Mouse (Mus musculus) hindbrain, embryonic 13.5 days (tissue): ENCODE results near the gene Mtrf1l. TPM values are rescaled to one million over a fixed set of nuclear protein-coding genes. Genes with fewer than 3 reads are reported as not detected.

ENCODE experiments used
- ATAC-seq: fragments of 200-750 bp; cut with Nextera tagmentation; 2 replicates; pipeline ENCODE4 v1.8.0; 2017; ENCODE audit warnings: moderate TSS enrichment; ENCODE audit not compliant: low FRiP score
- H3K27ac ChIP-seq: fragments of 300-500 bp; sonication (generic); 2 replicates; pipeline ENCODE4 v1.5.1; 2015; ENCODE audit warnings: inconsistent platforms, mild to moderate bottlenecking, moderate library complexity
- H3K27me3 ChIP-seq: fragments of 300-500 bp; sonication (generic); 2 replicates; pipeline ENCODE4 v1.6.1; 2015; ENCODE audit warnings: mild to moderate bottlenecking, inconsistent platforms
- H3K36me3 ChIP-seq: fragments of 300-500 bp; sonication (generic); 2 replicates; pipeline ENCODE4 v1.6.1; 2015; ENCODE audit warnings: mild to moderate bottlenecking, inconsistent platforms
- H3K4me1 ChIP-seq: fragments of 300-500 bp; sonication (generic); replicated peaks from 2 replicates; pipeline ENCODE4 v1.6.1; 2015; ENCODE audit warnings: inconsistent platforms
- H3K4me2 ChIP-seq: fragments of 300-500 bp; sonication (generic); 2 replicates; pipeline ENCODE4 v1.6.1; 2015; ENCODE audit warnings: inconsistent platforms, mild to moderate bottlenecking, moderate library complexity
- H3K4me3 ChIP-seq: fragments of 300-500 bp; sonication (generic); 2 replicates; pipeline ENCODE4 v1.5.1; 2015; ENCODE audit warnings: mild to moderate bottlenecking, inconsistent platforms
- H3K9ac ChIP-seq: fragments of 300-500 bp; sonication (generic); 2 replicates; pipeline ENCODE4 v1.6.1; 2015; ENCODE audit warnings: mild to moderate bottlenecking, inconsistent platforms
- H3K9me3 ChIP-seq: fragments of 300-500 bp; sonication (generic); 2 replicates; pipeline ENCODE4 v1.6.1; 2016; ENCODE audit warnings: inconsistent platforms
- WGBS: fragments of 180-500 bp; shearing (Covaris S2); methylation state at CpG from one replicate; pipeline ENCODE4 v1.1.7; 2015; 5-methylcytosine and 5-hydroxymethylcytosine counted together
- polyA plus RNA-seq: library from polyadenylated mRNA; unstranded; fragments of >200 nt; fragmentation: Nextera tagmentation; extraction: Ambion mirVana; gene quantifications from 2 replicates; pipeline ENCODE4 v1.2.1, GENCODE M21; 2015

Gene Mtrf1l
- polyA plus RNA-seq, 1 experiment from 2014 or later, result 12.6 TPM

DNA sequence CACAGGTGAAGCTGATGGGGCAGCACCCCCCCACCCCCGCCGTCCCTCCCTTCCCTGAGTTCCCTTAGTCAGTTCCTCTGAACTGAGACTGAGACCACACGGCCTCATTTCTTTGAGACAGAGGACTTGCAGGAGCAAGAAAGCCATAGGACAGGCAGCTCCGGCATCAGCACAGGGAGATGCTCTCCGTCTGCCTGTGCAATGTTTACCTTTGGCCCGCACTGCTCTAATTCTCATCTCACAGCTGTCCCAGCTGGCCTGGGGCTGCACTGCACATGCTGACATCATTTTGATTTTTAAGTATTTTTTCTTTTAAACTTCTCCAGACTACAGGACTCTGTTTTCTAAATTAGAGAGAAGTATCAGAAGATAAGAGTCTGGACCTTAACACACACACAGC is 20.8 kb downstream of the Mtrf1l start:
- peak overlapping the region; percentile 43; the same call in 1 of the 2 replicates for H3K9ac ChIP-seq
- peak overlapping the region; percentile 99 for H3K4me2 ChIP-seq
- H3K4me3 ChIP-seq, result peak overlapping the region; percentile 26; the same call in 1 of the 2 replicates
- H3K9me3 ChIP-seq, result no peaks in the 10 kb centered on the region
- 38% methylated on average over 6 of the region's 6 CpGs for WGBS
- H3K27me3 ChIP-seq, result no peaks in the 10 kb centered on the region
- peaks cover 29% of the 10 kb centered on the region for H3K36me3 ChIP-seq
- H3K4me1 ChIP-seq, result peaks cover 24% of the 10 kb centered on the region
- no peak for ATAC-seq
- no peak overlapping the region for H3K27ac ChIP-seq

DNA sequence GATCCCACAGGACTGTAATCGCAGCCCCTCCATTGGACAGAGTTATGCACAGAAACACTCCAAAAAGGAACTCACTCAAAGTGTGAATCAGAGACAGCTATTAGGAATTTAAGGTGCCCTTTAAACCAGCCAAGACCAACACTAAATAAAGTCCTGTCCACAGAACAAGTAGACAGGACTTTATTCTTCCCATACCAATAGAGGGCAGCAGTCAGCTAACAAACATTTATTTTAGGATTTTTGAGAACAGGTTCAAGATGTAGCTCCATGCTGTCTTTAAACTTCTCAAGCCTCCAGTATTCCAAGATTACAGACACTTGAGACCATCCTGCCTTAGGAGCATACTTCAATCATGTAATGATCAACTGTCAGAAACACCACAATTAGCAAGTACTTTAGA is 23.2 kb downstream of the Mtrf1l start:
- Histone ChIP-seq H3K9ac (no peak overlapping the region), H3K4me1 (peaks cover 24% of the 10 kb centered on the region), H3K36me3 (peaks cover 29% of the 10 kb centered on the region), H3K27me3 (no peaks in the 10 kb centered on the region), H3K9me3 (no peaks in the 10 kb centered on the region), H3K4me3 (no peak overlapping the region), H3K4me2 (no peak overlapping the region), H3K27ac (no peak overlapping the region)
- no peak for ATAC-seq
- 98% methylated on average over 1 of the region's 1 CpGs for WGBS

DNA sequence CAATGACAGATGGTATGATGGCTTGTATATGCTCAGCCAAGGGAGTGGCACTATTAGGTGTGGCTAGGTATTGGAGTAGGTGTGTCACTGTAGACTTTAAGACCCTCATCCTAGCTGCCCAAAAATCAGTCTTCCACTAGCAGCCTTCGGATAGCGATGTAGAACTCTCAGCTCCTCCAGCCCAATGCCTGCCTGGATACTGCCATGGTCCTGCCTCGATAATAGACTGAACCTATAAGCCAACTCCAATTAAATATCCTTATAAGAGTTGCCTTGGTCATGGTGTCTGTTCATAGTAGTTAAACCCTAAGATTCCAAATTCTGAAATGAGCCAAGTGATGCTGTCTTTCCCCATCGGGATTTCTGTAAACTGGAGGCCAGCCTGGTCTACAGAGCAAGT is 25.6 kb downstream of the Mtrf1l start:
- no peak overlapping the region for H3K4me3 ChIP-seq
- ATAC-seq, result no peak
- H3K27me3 ChIP-seq, result no peaks in the 10 kb centered on the region
- H3K9ac ChIP-seq, result no peak overlapping the region
- H3K4me2 ChIP-seq, result no peak overlapping the region
- peaks cover 29% of the 10 kb centered on the region for H3K36me3 ChIP-seq
- peaks cover 6% of the 10 kb centered on the region for H3K4me1 ChIP-seq
- H3K9me3 ChIP-seq, result no peaks in the 10 kb centered on the region
- 87% methylated on average over 4 of the region's 4 CpGs for WGBS
- no peak overlapping the region for H3K27ac ChIP-seq

DNA sequence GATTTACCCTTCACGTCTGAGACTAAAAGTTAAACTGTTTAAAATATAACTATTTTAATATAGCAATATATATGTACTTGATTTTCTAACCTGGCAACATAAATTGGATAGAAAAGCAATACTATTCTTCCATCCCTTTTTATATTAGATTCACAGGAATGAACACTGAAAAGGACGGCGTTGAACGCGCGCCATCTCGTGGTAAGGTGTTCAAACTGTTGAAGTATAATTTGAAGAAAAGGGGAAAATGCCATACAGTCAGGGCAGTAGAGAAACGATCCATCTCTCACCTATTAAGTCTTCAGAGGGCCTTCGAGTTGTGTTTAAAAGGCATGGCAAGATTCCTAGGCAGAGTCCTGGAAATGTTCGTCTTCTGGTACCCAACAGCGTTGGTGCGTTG is 33.1 kb downstream of the Mtrf1l start:
- Histone ChIP-seq H3K4me2 (no peak overlapping the region), H3K36me3 (no peaks in the 10 kb centered on the region), H3K4me3 (no peak overlapping the region), H3K9ac (no peak overlapping the region), H3K27me3 (no peaks in the 10 kb centered on the region), H3K4me1 (no peaks in the 10 kb centered on the region), H3K27ac (no peak overlapping the region), H3K9me3 (no peaks in the 10 kb centered on the region)
- WGBS, result 23% methylated on average over 12 of the region's 12 CpGs
- no peak for ATAC-seq

DNA sequence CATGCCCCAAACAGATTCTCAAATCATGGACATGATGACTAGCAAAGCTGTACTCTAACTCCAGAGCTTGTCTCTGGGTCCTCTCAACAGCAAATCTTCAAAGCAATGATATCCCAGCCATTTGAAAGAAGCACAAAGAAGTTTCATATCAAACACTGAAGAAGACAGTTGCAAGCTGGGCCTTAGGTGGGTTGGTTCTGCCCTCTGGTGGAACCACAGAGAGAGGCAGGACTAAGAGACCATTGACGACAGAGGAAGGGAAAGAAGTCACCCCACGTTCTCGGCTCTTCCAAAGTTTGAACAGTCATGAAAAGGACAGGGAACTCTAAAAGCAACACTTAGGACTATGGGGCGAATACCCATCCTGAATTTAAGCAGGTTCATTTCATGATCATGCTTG is 36.8 kb downstream of the Mtrf1l start:
- Histone ChIP-seq H3K27ac (no peak overlapping the region), H3K36me3 (no peaks in the 10 kb centered on the region), H3K27me3 (no peaks in the 10 kb centered on the region), H3K4me1 (no peaks in the 10 kb centered on the region), H3K4me3 (no peak overlapping the region), H3K9me3 (no peaks in the 10 kb centered on the region), H3K9ac (no peak overlapping the region), H3K4me2 (no peak overlapping the region)
- no peak for ATAC-seq
- WGBS, result 27% methylated on average over 4 of the region's 4 CpGs

Other genes with a start within 250 kb of the Mtrf1l start
- 1.3 and 1.8 TPM in 2 replicates for gene Myct1, start 230.1 kb downstream of the Mtrf1l start, polyA plus RNA-seq
- 1.2 and 1.4 TPM in 2 replicates for gene Vip, start 184.7 kb downstream of the Mtrf1l start, polyA plus RNA-seq
- 18.7 and 19.8 TPM in 2 replicates for gene Fbxo5, start 18.3 kb downstream of the Mtrf1l start, polyA plus RNA-seq
- gene Rgs17, start 98.5 kb upstream of the Mtrf1l start, polyA plus RNA-seq, result 14.7 and 15.9 TPM in 2 replicates